Mouse (Mus musculus): ENCODE results near the gene Aifm2. TPM values are rescaled to one million over a fixed set of nuclear protein-coding genes. Genes with fewer than 3 reads are reported as not detected.
A peak's percentile ranks its signal among the peaks of the same experiment; 100 is the strongest.

The Aifm2 gene
- polyA plus RNA-seq, 1 experiment from 2014 or later = 23.1 TPM

- Histone ChIP-seq H3K4me2 (ENCODE audit: low read length) (no peak overlapping the region), H3K9me3 (ENCODE audit: control insufficient read depth, low read length) (no peaks in the 10 kb centered on the region), H3K27ac (replicated peaks in 1 of 2; ENCODE audit: control insufficient read depth in 1 of 2, insufficient read depth in 1 of 2, low read depth in 2 of 2, low read length in 2 of 2) (no peak overlapping the region), H3K9ac (ENCODE audit: low read length) (no peak overlapping the region), H3K36me3 (ENCODE audit: control insufficient read depth, insufficient read depth, low read length) (peaks cover 64% of the 10 kb centered on the region), H3K4me1 (ENCODE audit: control insufficient read depth in 2 of 2, insufficient read depth in 2 of 2, low read length in 2 of 2) (no peaks in the 10 kb centered on the region), H3K4me3 (ENCODE audit: control insufficient read depth in 1 of 2, insufficient read depth in 1 of 2, low read depth in 1 of 2, low read length in 2 of 2) (no peak overlapping the region), H3K27me3 (ENCODE audit: control insufficient read depth, insufficient read depth, low read length) (no peaks in the 10 kb centered on the region)
- 80% methylated on average over 4 of the region's 4 CpGs for WGBS
- ATAC-seq (ENCODE audit: insufficient number of reproducible peaks, insufficient read depth, low FRiP score, low read depth) = no peak
Observed at GRCm38 (mm10) chr10:61738126-61738525, 23.1 kb downstream of the Aifm2 start.

GRCm38 (mm10) chr10:61741306-61741705, 26.2 kb downstream of the Aifm2 start:
- Histone ChIP-seq H3K4me1 (ENCODE audit: control insufficient read depth in 2 of 2, insufficient read depth in 2 of 2, low read length in 2 of 2) (no peaks in the 10 kb centered on the region), H3K36me3 (ENCODE audit: control insufficient read depth, insufficient read depth, low read length) (peaks cover 89% of the 10 kb centered on the region), H3K4me3 (ENCODE audit: control insufficient read depth in 1 of 2, insufficient read depth in 1 of 2, low read depth in 1 of 2, low read length in 2 of 2) (no peak overlapping the region), H3K4me2 (ENCODE audit: low read length) (no peak overlapping the region), H3K27ac (replicated peaks in 1 of 2; ENCODE audit: control insufficient read depth in 1 of 2, insufficient read depth in 1 of 2, low read depth in 2 of 2, low read length in 2 of 2) (no peak overlapping the region), H3K9me3 (ENCODE audit: control insufficient read depth, low read length) (peaks cover 9% of the 10 kb centered on the region), H3K27me3 (ENCODE audit: control insufficient read depth, insufficient read depth, low read length) (no peaks in the 10 kb centered on the region), H3K9ac (ENCODE audit: low read length) (no peak overlapping the region)
- ATAC-seq (ENCODE audit: insufficient number of reproducible peaks, insufficient read depth, low FRiP score, low read depth) = no peak
- WGBS = 83% methylated on average over 1 of the region's 1 CpGs

GRCm38 (mm10) chr10:61741873-61742272, 26.8 kb downstream of the Aifm2 start:
- peaks cover 95% of the 10 kb centered on the region for H3K36me3 ChIP-seq (ENCODE audit: control insufficient read depth, insufficient read depth, low read length)
- no peak overlapping the region for H3K27ac ChIP-seq (replicated peaks in 1 of 2; ENCODE audit: control insufficient read depth in 1 of 2, insufficient read depth in 1 of 2, low read depth in 2 of 2, low read length in 2 of 2)
- WGBS = 81% methylated on average over 4 of the region's 4 CpGs
- no peak for ATAC-seq (ENCODE audit: insufficient number of reproducible peaks, insufficient read depth, low FRiP score, low read depth)
- H3K9ac ChIP-seq (ENCODE audit: low read length) = no peak overlapping the region
- peaks cover 9% of the 10 kb centered on the region for H3K9me3 ChIP-seq (ENCODE audit: control insufficient read depth, low read length)
- H3K4me2 ChIP-seq (ENCODE audit: low read length) = no peak overlapping the region
- H3K4me1 ChIP-seq (ENCODE audit: control insufficient read depth in 2 of 2, insufficient read depth in 2 of 2, low read length in 2 of 2) = no peaks in the 10 kb centered on the region
- no peak overlapping the region for H3K4me3 ChIP-seq (ENCODE audit: control insufficient read depth in 1 of 2, insufficient read depth in 1 of 2, low read depth in 1 of 2, low read length in 2 of 2)
- no peaks in the 10 kb centered on the region for H3K27me3 ChIP-seq (ENCODE audit: control insufficient read depth, insufficient read depth, low read length)

GRCm38 (mm10) chr10:61742336-61742735, 27.3 kb downstream of the Aifm2 start:
- no peaks in the 10 kb centered on the region for H3K27me3 ChIP-seq (ENCODE audit: control insufficient read depth, insufficient read depth, low read length)
- peaks cover 96% of the 10 kb centered on the region for H3K36me3 ChIP-seq (ENCODE audit: control insufficient read depth, insufficient read depth, low read length)
- WGBS = 93% methylated on average over 8 of the region's 8 CpGs
- no peak overlapping the region for H3K4me3 ChIP-seq (ENCODE audit: control insufficient read depth in 1 of 2, insufficient read depth in 1 of 2, low read depth in 1 of 2, low read length in 2 of 2)
- no peaks in the 10 kb centered on the region for H3K4me1 ChIP-seq (ENCODE audit: control insufficient read depth in 2 of 2, insufficient read depth in 2 of 2, low read length in 2 of 2)
- H3K9me3 ChIP-seq (ENCODE audit: control insufficient read depth, low read length) = peaks cover 9% of the 10 kb centered on the region
- ATAC-seq (ENCODE audit: insufficient number of reproducible peaks, insufficient read depth, low FRiP score, low read depth) = no peak
- no peak overlapping the region for H3K27ac ChIP-seq (replicated peaks in 1 of 2; ENCODE audit: control insufficient read depth in 1 of 2, insufficient read depth in 1 of 2, low read depth in 2 of 2, low read length in 2 of 2)
- no peak overlapping the region for H3K4me2 ChIP-seq (ENCODE audit: low read length)
- no peak overlapping the region for H3K9ac ChIP-seq (ENCODE audit: low read length)

GRCm38 (mm10) chr10:61745133-61745532, 30.1 kb downstream of the Aifm2 start:
- Histone ChIP-seq H3K4me3 (ENCODE audit: control insufficient read depth in 1 of 2, insufficient read depth in 1 of 2, low read depth in 1 of 2, low read length in 2 of 2) (no peak overlapping the region), H3K9me3 (ENCODE audit: control insufficient read depth, low read length) (peaks cover 9% of the 10 kb centered on the region), H3K4me2 (ENCODE audit: low read length) (no peak overlapping the region), H3K4me1 (ENCODE audit: control insufficient read depth in 2 of 2, insufficient read depth in 2 of 2, low read length in 2 of 2) (no peaks in the 10 kb centered on the region), H3K27ac (replicated peaks in 1 of 2; ENCODE audit: control insufficient read depth in 1 of 2, insufficient read depth in 1 of 2, low read depth in 2 of 2, low read length in 2 of 2) (no peak overlapping the region), H3K36me3 (ENCODE audit: control insufficient read depth, insufficient read depth, low read length) (peaks cover 93% of the 10 kb centered on the region), H3K27me3 (ENCODE audit: control insufficient read depth, insufficient read depth, low read length) (no peaks in the 10 kb centered on the region), H3K9ac (ENCODE audit: low read length) (no peak overlapping the region)
- no peak for ATAC-seq (ENCODE audit: insufficient number of reproducible peaks, insufficient read depth, low FRiP score, low read depth)
- WGBS = 89% methylated on average over 4 of the region's 4 CpGs

GRCm38 (mm10) chr10:61747302-61747701, 32.2 kb downstream of the Aifm2 start:
- Histone ChIP-seq H3K9ac (ENCODE audit: low read length) (no peak overlapping the region), H3K4me2 (ENCODE audit: low read length) (no peak overlapping the region), H3K4me3 (ENCODE audit: control insufficient read depth in 1 of 2, insufficient read depth in 1 of 2, low read depth in 1 of 2, low read length in 2 of 2) (no peak overlapping the region), H3K4me1 (ENCODE audit: control insufficient read depth in 2 of 2, insufficient read depth in 2 of 2, low read length in 2 of 2) (peaks cover 0 to 3% of the 10 kb centered on the region in 2 experiments; a peak in 2 of 4 replicates), H3K36me3 (ENCODE audit: control insufficient read depth, insufficient read depth, low read length) (peaks cover 86% of the 10 kb centered on the region), H3K9me3 (ENCODE audit: control insufficient read depth, low read length) (peaks cover 9% of the 10 kb centered on the region), H3K27me3 (ENCODE audit: control insufficient read depth, insufficient read depth, low read length) (no peaks in the 10 kb centered on the region), H3K27ac (replicated peaks in 1 of 2; ENCODE audit: control insufficient read depth in 1 of 2, insufficient read depth in 1 of 2, low read depth in 2 of 2, low read length in 2 of 2) (no peak overlapping the region)
- WGBS = 88% methylated on average over 13 of the region's 13 CpGs
- no peak for ATAC-seq (ENCODE audit: insufficient number of reproducible peaks, insufficient read depth, low FRiP score, low read depth)

- H3K27ac ChIP-seq (replicated peaks in 1 of 2; ENCODE audit: control insufficient read depth in 1 of 2, insufficient read depth in 1 of 2, low read depth in 2 of 2, low read length in 2 of 2) = no peak overlapping the region
- H3K4me2 ChIP-seq (ENCODE audit: low read length) = no peak overlapping the region
- H3K9ac ChIP-seq (ENCODE audit: low read length) = no peak overlapping the region
- no peak for ATAC-seq (ENCODE audit: insufficient number of reproducible peaks, insufficient read depth, low FRiP score, low read depth)
- peaks cover 5% of the 10 kb centered on the region for H3K9me3 ChIP-seq (ENCODE audit: control insufficient read depth, low read length)
- WGBS = 81% methylated on average over 9 of the region's 9 CpGs
- peaks cover 0 to 3% of the 10 kb centered on the region in 2 experiments; a peak in 2 of 4 replicates for H3K4me1 ChIP-seq (ENCODE audit: control insufficient read depth in 2 of 2, insufficient read depth in 2 of 2, low read length in 2 of 2)
- no peaks in the 10 kb centered on the region for H3K27me3 ChIP-seq (ENCODE audit: control insufficient read depth, insufficient read depth, low read length)
- peaks cover 77% of the 10 kb centered on the region for H3K36me3 ChIP-seq (ENCODE audit: control insufficient read depth, insufficient read depth, low read length)
- H3K4me3 ChIP-seq (ENCODE audit: control insufficient read depth in 1 of 2, insufficient read depth in 1 of 2, low read depth in 1 of 2, low read length in 2 of 2) = no peak overlapping the region
Observed at GRCm38 (mm10) chr10:61750014-61750413, 35.0 kb downstream of the Aifm2 start.

GRCm38 (mm10) chr10:61751534-61752219, 36.6 kb downstream of the Aifm2 start:
- Histone ChIP-seq H3K36me3 (ENCODE audit: control insufficient read depth, insufficient read depth, low read length) (peaks cover 70% of the 10 kb centered on the region), H3K4me3 (ENCODE audit: control insufficient read depth in 1 of 2, insufficient read depth in 1 of 2, low read depth in 1 of 2, low read length in 2 of 2) (no peak overlapping the region), H3K27me3 (ENCODE audit: control insufficient read depth, insufficient read depth, low read length) (no peaks in the 10 kb centered on the region), H3K4me1 (ENCODE audit: control insufficient read depth in 2 of 2, insufficient read depth in 2 of 2, low read length in 2 of 2) (peaks cover under 1 to 3% of the 10 kb centered on the region in 2 experiments; a peak in 2 of 4 replicates), H3K9ac (ENCODE audit: low read length) (no peak overlapping the region), H3K4me2 (ENCODE audit: low read length) (no peak overlapping the region), H3K9me3 (ENCODE audit: control insufficient read depth, low read length) (no peaks in the 10 kb centered on the region), H3K27ac (replicated peaks in 1 of 2; ENCODE audit: control insufficient read depth in 1 of 2, insufficient read depth in 1 of 2, low read depth in 2 of 2, low read length in 2 of 2) (peak overlapping the region; percentile 35 to 47)
- 69% methylated on average over 19 of the region's 20 CpGs for WGBS
- 0 out of 2 replicates have a peak, but pooled peaks have one; percentile 33 for ATAC-seq (ENCODE audit: insufficient number of reproducible peaks, insufficient read depth, low FRiP score, low read depth)

Measured in heart, embryonic 14.5 days (tissue).